Mouse (Mus musculus): ENCODE data around the gene Prkcg.

GRCm38 (mm10) chr7:3345301-3345700, 56.3 kb downstream of the Prkcg start:
- TF ChIP-seq CTCF (IDR thresholded peaks at IDR 0.05; ENCODE audit: low read depth): no peak
- TF ChIP-seq EP300 (IDR thresholded peaks at IDR 0.05; ENCODE audit: low read depth): no peak
